Mouse (Mus musculus): ENCODE data around the gene Trim17.

DNA sequence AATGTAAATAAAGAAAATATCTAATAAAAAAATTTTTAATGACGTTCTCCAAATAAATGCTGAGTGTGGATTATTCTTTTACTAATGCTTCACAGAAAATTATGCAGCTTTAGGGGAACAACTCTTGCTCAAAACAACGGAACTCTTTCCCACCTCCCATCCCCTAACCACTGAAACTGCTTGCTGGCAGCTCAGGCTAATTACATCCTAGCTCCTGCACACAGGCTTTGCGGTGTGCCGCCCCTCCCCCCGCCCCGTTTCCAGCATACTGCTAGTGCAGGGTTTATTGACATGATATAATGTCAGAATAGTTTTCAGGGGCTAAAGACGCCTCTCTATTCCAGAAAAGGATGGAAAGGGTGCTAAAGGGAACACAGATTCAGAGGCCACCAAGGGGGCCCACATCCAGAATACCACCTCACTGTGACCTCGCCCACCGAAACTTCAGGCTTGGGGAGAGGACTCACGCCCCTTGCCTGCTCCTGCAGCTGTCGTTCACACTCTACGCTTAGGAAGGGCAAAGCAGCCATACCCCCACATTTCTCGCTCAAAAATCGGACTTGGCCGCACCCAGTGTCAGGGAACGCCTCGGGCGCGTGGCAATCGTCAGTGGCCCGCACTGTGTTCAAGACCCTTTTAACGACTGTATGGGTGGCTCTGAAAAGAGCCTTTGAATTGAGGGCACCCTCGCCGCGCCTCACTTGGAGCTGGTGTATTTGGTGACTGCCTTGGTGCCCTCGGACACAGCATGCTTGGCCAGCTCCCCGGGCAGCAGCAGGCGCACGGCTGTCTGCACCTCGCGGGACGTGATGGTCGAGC is 925 bp upstream of the Trim17 start:
- TF ChIP-seq CTCF (IDR thresholded peaks at IDR 0.05) (no peak), EP300 (IDR thresholded peaks at IDR 0.05) (no peak)

Measured in lung, postnatal 0 days (tissue).